Mouse (Mus musculus) liver, embryonic 14.5 days (tissue): ENCODE measurements around the gene Nipal4.

Experiments used
- CTCF ChIP-seq: IDR thresholded peaks from 2 replicates; pipeline ENCODE4 v1.5.1; 2016; ENCODE audit warnings: antibody characterized with exemption, low read depth, control low read depth
- EP300 ChIP-seq: IDR thresholded peaks from 2 replicates; pipeline ENCODE4 v1.6.1; 2016; ENCODE audit warnings: antibody characterized with exemption, low read depth

DNA sequence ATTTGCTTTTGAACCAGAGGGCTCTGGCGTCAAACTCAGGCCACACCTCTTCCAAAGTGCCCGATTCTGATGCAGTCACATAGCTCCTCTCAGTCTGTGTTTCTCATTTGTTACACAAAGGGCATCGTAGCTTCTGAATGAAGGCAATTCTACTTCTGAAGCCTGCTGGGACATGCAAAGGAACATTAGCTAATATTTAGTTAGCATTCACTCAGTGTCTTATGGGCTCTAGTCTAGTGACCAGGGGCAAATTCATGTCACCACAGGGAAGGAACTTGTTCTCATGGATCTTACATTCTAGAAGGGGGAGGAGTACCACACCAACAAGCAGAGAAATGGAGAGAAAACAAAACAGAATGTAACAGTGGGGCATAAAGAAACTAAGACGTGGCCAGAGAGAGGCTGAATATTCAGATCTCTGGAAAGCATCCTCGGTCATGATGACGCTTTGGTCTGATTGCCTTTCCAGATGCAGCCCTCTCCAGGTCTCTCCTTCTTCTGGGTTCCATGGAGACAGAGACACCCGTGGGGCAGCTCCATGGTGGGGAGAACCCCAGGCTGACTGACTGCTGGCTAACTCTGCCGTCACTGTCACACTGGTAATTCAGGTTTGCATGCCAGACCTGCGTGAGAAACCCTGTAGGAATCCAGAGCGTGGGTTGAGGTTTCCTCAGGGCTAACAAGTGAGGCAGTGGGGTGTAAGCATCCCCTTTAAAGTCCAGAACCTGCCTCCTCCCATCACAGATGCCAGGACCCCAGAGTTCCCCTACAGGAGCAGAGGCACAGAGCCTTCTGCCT lies 11.1 kb upstream of the Nipal4 start:
- TF ChIP-seq CTCF: no peak
- no peak for TF ChIP-seq EP300
